Comparison of ENCODE assay signal across 8 mouse cellular contexts in genomic region chr10:83359956-83360355, GRCm38 (mm10). TPM values are rescaled to one million over a fixed set of nuclear protein-coding genes. Genes with fewer than 3 reads are reported as not detected.
DNase-seq lines count a peak whose midpoint lies in the region; ATAC-seq and TF ChIP-seq lines count a peak whose summit lies in the region.

Gene D10Wsu102e (plus strand): TSS chr10:83360221.

- ATAC-seq in heart, embryonic 11.5 days (replicated peaks; ENCODE audit: insufficient number of reproducible peaks, low FRiP score, low TSS enrichment) = peak; percentile 96
- ATAC-seq in kidney, embryonic 16.5 days (ENCODE audit: low FRiP score, low TSS enrichment) = peak; percentile 98

- H3ac ChIP-seq in C2C12 (ENCODE audit: control insufficient read depth, insufficient read length, low read depth) (peak within 1 kb of the TSS; percentile 90), myocyte (ENCODE audit: control insufficient read depth, insufficient read length) (peak within 1 kb of the TSS; percentile 61)

- H3K4me3 ChIP-seq in C2C12 (ENCODE audit: insufficient read depth, poor library complexity, severe bottlenecking) = peak within 1 kb of the TSS; percentile 98
- peak within 1 kb of the TSS; percentile 96 for H3K4me3 ChIP-seq in erythroblast, embryonic 14.5 days (replicated peaks)
- peak within 1 kb of the TSS; percentile 83 for H3K4me3 ChIP-seq in heart, embryonic 11.5 days (ENCODE audit: low read depth, low read length)
- H3K4me3 ChIP-seq in kidney, embryonic 16.5 days (ENCODE audit: low read length) = peak within 1 kb of the TSS; percentile 96
- peak within 1 kb of the TSS; percentile 94 for H3K4me3 ChIP-seq in liver, adult 2 months (ENCODE audit: insufficient read depth, low read depth, low read length)
- peak within 1 kb of the TSS; percentile 81 for H3K4me3 ChIP-seq in myocyte

- peak; percentile 50; the same call in 1 of the 2 replicates for TF ChIP-seq POLR2A in brain, embryonic 14.5 days (IDR thresholded peaks at IDR 0.05; ENCODE audit: borderline replicate concordance, extremely low read depth, insufficient read depth, insufficient read length, poor library complexity, severe bottlenecking)
- TF ChIP-seq POLR2A in liver, adult 2 months (IDR thresholded peaks at IDR 0.05; ENCODE audit: extremely low read depth, insufficient read depth, low read length) = peak; percentile 61; the same call in 1 of the 2 replicates
- TF ChIP-seq POLR2A in myocyte (IDR thresholded peaks at IDR 0.05; ENCODE audit: insufficient read length, low read depth) = peak; percentile 77

- H3K9ac ChIP-seq in heart, embryonic 11.5 days (ENCODE audit: low read depth, low read length) = peak within 1 kb of the TSS; percentile 84
- H3K9ac ChIP-seq in kidney, embryonic 16.5 days (replicated peaks; ENCODE audit: low read length) = peak within 1 kb of the TSS; percentile 88
- H3K9ac ChIP-seq in liver, adult 2 months (ENCODE audit: low read depth, low read length) = peak within 1 kb of the TSS; percentile 90

- H3K4me1 ChIP-seq in erythroblast, embryonic 14.5 days (ENCODE audit: control insufficient read depth) = peaks cover 42% of the 10 kb centered on the region
- H3K4me1 ChIP-seq in heart, embryonic 11.5 days (ENCODE audit: control insufficient read depth, insufficient read depth, low read length) = peaks cover 15% of the 10 kb centered on the region
- peaks cover 12% of the 10 kb centered on the region for H3K4me1 ChIP-seq in kidney, embryonic 16.5 days (ENCODE audit: insufficient read depth, low read length)
- H3K4me1 ChIP-seq in liver, adult 2 months (ENCODE audit: control insufficient read depth, insufficient read depth, low read length) = peaks cover 2% of the 10 kb centered on the region; the same call in 1 of the 2 replicates

- H3K36me3 ChIP-seq in C2C12 (ENCODE audit: control insufficient read depth, insufficient read depth) = peaks cover 29% of the 10 kb centered on the region
- peaks cover 27% of the 10 kb centered on the region for H3K36me3 ChIP-seq in erythroblast, embryonic 14.5 days (ENCODE audit: control insufficient read depth)
- H3K36me3 ChIP-seq in heart, embryonic 11.5 days (ENCODE audit: control insufficient read depth, insufficient read depth, low read length) = peaks cover under 1% of the 10 kb centered on the region
- peaks cover 20% of the 10 kb centered on the region; the same call in 1 of the 2 replicates for H3K36me3 ChIP-seq in kidney, embryonic 16.5 days (ENCODE audit: insufficient read depth, low read length)
- no peaks in the 10 kb centered on the region; the same call in 1 of the 2 replicates for H3K36me3 ChIP-seq in liver, adult 2 months (ENCODE audit: control insufficient read depth, insufficient read depth, low read length)
- H3K36me3 ChIP-seq in myocyte (ENCODE audit: control insufficient read depth, insufficient read depth) = peaks cover 20% of the 10 kb centered on the region
- peaks cover 8% of the 10 kb centered on the region for H3K36me3 ChIP-seq in splenic B cell, adult 2 months (ENCODE audit: control insufficient read depth, insufficient read depth, low read length, poor library complexity, severe bottlenecking)

- H3K27ac ChIP-seq in heart, embryonic 11.5 days (ENCODE audit: low read depth, low read length) = peak within 1 kb of the TSS; percentile 71
- H3K27ac ChIP-seq in kidney, embryonic 16.5 days (ENCODE audit: low read length) = peak within 1 kb of the TSS; percentile 86
- peak within 1 kb of the TSS; percentile 45 for H3K27ac ChIP-seq in liver, adult 2 months (replicated peaks; ENCODE audit: insufficient read depth, low read depth, low read length)

- under 1% methylated on average over 30 of the region's 30 CpGs for WGBS in heart, embryonic 11.5 days (ENCODE audit: insufficient replicate concordance)
- WGBS in kidney, embryonic 16.5 days = 0% methylated on average over 30 of the region's 30 CpGs
- WGBS in liver, adult 2 months = 0% methylated on average over 30 of the region's 30 CpGs

- no peaks in the 10 kb centered on the region for H3K27me3 ChIP-seq in C2C12 (ENCODE audit: control insufficient read depth, insufficient read depth, insufficient read length)
- H3K27me3 ChIP-seq in erythroblast, embryonic 14.5 days (ENCODE audit: control insufficient read depth) = no peaks in the 10 kb centered on the region
- H3K27me3 ChIP-seq in heart, embryonic 11.5 days (ENCODE audit: control insufficient read depth, insufficient read depth, low read length) = no peaks in the 10 kb centered on the region
- no peaks in the 10 kb centered on the region for H3K27me3 ChIP-seq in kidney, embryonic 16.5 days (ENCODE audit: insufficient read depth, low read length)
- H3K27me3 ChIP-seq in liver, adult 2 months (ENCODE audit: control insufficient read depth, insufficient read depth, low read length) = no peaks in the 10 kb centered on the region
- H3K27me3 ChIP-seq in myocyte (ENCODE audit: control insufficient read depth, insufficient read depth, insufficient read length) = no peaks in the 10 kb centered on the region
- no peaks in the 10 kb centered on the region for H3K27me3 ChIP-seq in splenic B cell, adult 2 months (ENCODE audit: control insufficient read depth, insufficient read depth, low read length, poor library complexity, severe bottlenecking)

- H3K9me3 ChIP-seq in erythroblast, embryonic 14.5 days (ENCODE audit: control insufficient read depth, low read length) = no peaks in the 10 kb centered on the region
- no peaks in the 10 kb centered on the region for H3K9me3 ChIP-seq in heart, embryonic 11.5 days (replicated peaks; ENCODE audit: control insufficient read depth, low read length)
- H3K9me3 ChIP-seq in kidney, embryonic 16.5 days (ENCODE audit: low read length) = no peaks in the 10 kb centered on the region

- H3K79me2 ChIP-seq in C2C12 (ENCODE audit: control insufficient read depth, insufficient read depth) = peaks cover 50% of the 10 kb centered on the region
- peaks cover 7% of the 10 kb centered on the region; the same call in 1 of the 2 replicates for H3K79me2 ChIP-seq in liver, adult 2 months (ENCODE audit: control insufficient read depth, insufficient read depth, low read length)
- peaks cover 22% of the 10 kb centered on the region for H3K79me2 ChIP-seq in myocyte (ENCODE audit: control insufficient read depth, insufficient read depth)

- H3K79me3 ChIP-seq in C2C12 (ENCODE audit: low read depth) = peaks cover 40% of the 10 kb centered on the region

- no peak for TF ChIP-seq CTCF in C2C12 (IDR thresholded peaks at IDR 0.05; ENCODE audit: control insufficient read depth, insufficient read depth, insufficient read length)
- no peak for TF ChIP-seq CTCF in brain, embryonic 14.5 days (IDR thresholded peaks at IDR 0.05; ENCODE audit: borderline replicate concordance, extremely low read depth, insufficient read depth, insufficient read length)
- no peak for TF ChIP-seq CTCF in liver, adult 2 months (IDR thresholded peaks at IDR 0.05; ENCODE audit: low read depth, low read length)

- peak within 1 kb of the TSS; percentile 87 for H3K4me2 ChIP-seq in heart, embryonic 11.5 days
- peak within 1 kb of the TSS; percentile 72 for H3K4me2 ChIP-seq in kidney, embryonic 16.5 days (replicated peaks; ENCODE audit: low read depth, low read length)
- peak within 1 kb of the TSS; percentile 88 for H3K4me2 ChIP-seq in myocyte (ENCODE audit: low read depth)

- DNase-seq in brain, embryonic 14.5 days (ENCODE audit: low read depth) = peak; percentile 99
- peak; percentile 89 for DNase-seq in liver, adult 2 months (ENCODE audit: extremely low read depth, low read depth, low spot score)
- DNase-seq in splenic B cell, adult 2 months (ENCODE audit: low read depth, low spot score) = peak; percentile 98

TF ChIP-seq in C2C12, 6 proteins besides CTCF, POLR2A, EP300 and RAD21:
- TF ChIP-seq MAX (IDR thresholded peaks at IDR 0.05) (peak; percentile 93), MYOD1 (IDR thresholded peaks at IDR 0.05; ENCODE audit: control insufficient read depth, insufficient read length, low read depth) (no peak), CEBPB (IDR thresholded peaks at IDR 0.05; ENCODE audit: low read depth) (no peak)

TF ChIP-seq in myocyte, 11 proteins besides CTCF, POLR2A, EP300 and RAD21:
- TF ChIP-seq E2F4 (IDR thresholded peaks at IDR 0.05; ENCODE audit: insufficient read depth) (peak; percentile 41), TCF12 (IDR thresholded peaks at IDR 0.05; ENCODE audit: insufficient read depth, poor library complexity, severe bottlenecking) (no peak), TCF3 (IDR thresholded peaks at IDR 0.05; ENCODE audit: insufficient read length, low read depth) (no peak), SRF (IDR thresholded peaks at IDR 0.05; ENCODE audit: control insufficient read depth, insufficient read length, low read depth) (no peak), REST (IDR thresholded peaks at IDR 0.05; ENCODE audit: insufficient read depth, insufficient read length) (no peak), MAX (IDR thresholded peaks at IDR 0.05; ENCODE audit: low read depth) (peak; percentile 18), MYOG (IDR thresholded peaks at IDR 0.05; ENCODE audit: control insufficient read depth in 1 of 3, insufficient read depth in 1 of 3, insufficient read length in 2 of 3, low read depth in 2 of 3) (no peak), MYOD1 (IDR thresholded peaks at IDR 0.05; ENCODE audit: control insufficient read depth in 1 of 3, insufficient read length in 2 of 3, low read depth in 2 of 3) (peak in 1 of 3 experiments; percentile 21), CEBPB (IDR thresholded peaks at IDR 0.05; ENCODE audit: insufficient read depth, poor library complexity, severe bottlenecking) (no peak), USF1 (IDR thresholded peaks at IDR 0.05; ENCODE audit: low read depth) (no peak), POLR2AphosphoS2 (IDR thresholded peaks at IDR 0.05; ENCODE audit: insufficient read length, low read depth) (peak; percentile 80)

RNA-seq across cellular contexts. Expression of gene D10Wsu102e, which starts in this region (rescaled TPM):
- polyA plus RNA-seq in C2C12 (2012; fragmentation: generic; extraction: Trizol) (0.75 TPM), myocyte (2012; fragmentation: generic; extraction: Trizol) (0.50 TPM)
- polyA plus RNA-seq in brain, embryonic 14.5 days (2012; rRNA removed) = 1.0 and 1.6 TPM in 2 replicates
- polyA plus RNA-seq in erythroblast, embryonic 14.5 days (2012) = 0.01 TPM in 2 replicates
- polyA plus RNA-seq in heart, embryonic 11.5 days (2014; fragmentation: Nextera tagmentation; extraction: Ambion mirVana) = 0.52 and 0.53 TPM in 2 replicates
- polyA plus RNA-seq in kidney, embryonic 16.5 days (2015; fragmentation: Nextera tagmentation; extraction: Ambion mirVana) = 0.81 and 0.86 TPM in 2 replicates
- 0.28 and 0.34 TPM in 2 replicates for total RNA-seq in liver, adult 2 months (2014; rRNA removed)
- 0.12 and 0.13 TPM in 2 replicates for polyA plus RNA-seq in liver, adult 2 months (2012; rRNA removed)

Comparison
In these comparisons a context has a peak if more than half of its experiments do, and no peak if none do; other contexts are left out.
1. Peak in every context shown above with its lines: DNase-seq, ATAC-seq, H3K4me3 ChIP-seq and H3K27ac ChIP-seq.
2. Peak in ATAC-seq, H3K4me3 ChIP-seq, H3K27ac ChIP-seq, H3K9ac ChIP-seq and H3K4me2 ChIP-seq in heart, embryonic 11.5 days; RNA of the gene not detected or under 1 TPM.
3. Peak in ATAC-seq, H3K4me3 ChIP-seq, H3K27ac ChIP-seq, H3K9ac ChIP-seq and H3K4me2 ChIP-seq in kidney, embryonic 16.5 days; RNA of the gene not detected or under 1 TPM.
4. Peak in DNase-seq, H3K4me3 ChIP-seq, H3K27ac ChIP-seq and H3K9ac ChIP-seq in liver, adult 2 months; RNA of the gene not detected or under 1 TPM.